9 mouse cellular contexts compared by ENCODE assay signal in the genomic region with DNA sequence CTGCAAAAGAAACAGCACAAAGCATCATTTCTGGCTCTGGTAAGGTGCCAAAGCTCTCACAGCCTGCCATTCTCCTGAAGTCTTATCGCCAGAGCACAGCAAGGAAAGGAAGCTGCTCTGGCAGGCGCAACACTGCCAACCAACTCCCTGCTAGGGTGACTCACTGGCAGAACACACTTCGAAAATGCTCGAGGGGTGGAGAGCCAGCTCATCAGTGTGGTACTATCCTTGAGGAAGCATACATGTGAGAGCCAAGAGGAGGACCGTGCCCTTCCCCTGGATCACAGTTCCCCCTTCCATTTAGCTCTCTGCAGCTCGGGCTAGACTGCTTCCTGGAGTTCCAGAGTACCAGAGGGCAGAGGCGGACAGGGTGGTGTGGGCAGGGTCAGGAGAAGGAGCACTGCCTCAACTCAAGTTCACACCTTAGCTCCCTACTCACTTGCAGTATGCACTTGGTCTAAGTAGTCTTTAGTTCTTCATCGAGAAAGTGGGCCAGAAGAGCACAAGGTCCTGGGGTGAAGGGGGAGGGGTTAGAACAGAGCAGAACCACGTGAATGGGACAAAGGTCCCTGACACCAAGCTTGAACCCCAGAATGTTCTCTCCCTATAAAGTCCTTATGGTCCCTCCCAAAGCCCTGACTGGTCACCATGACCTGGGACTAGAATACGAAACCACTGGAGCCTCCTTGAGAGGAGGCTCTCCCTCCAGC.
DNase-seq lines count a peak whose midpoint lies in the region; ATAC-seq and TF ChIP-seq lines count a peak whose summit lies in the region.
"Had no signal": no experiment of that assay in that cellular context is flagged by ENCODE, and none has a peak within 500 bp of the region (broad histone marks: within the 10 kb centered on the region; RNA-seq: fewer than 3 reads in every experiment).

No protein-coding gene starts in this region.

- H3K27me3 ChIP-seq in lung, embryonic 15.5 days = no peaks in the 10 kb centered on the region
- H3K27me3 ChIP-seq: neural tube, embryonic 13.5 days had no signal

- H3K4me3 ChIP-seq in lung, embryonic 15.5 days = no peak overlapping the region
- no peak overlapping the region for H3K4me3 ChIP-seq in lung, adult 2 months (replicated peaks; ENCODE audit: extremely low read depth, low read depth, low read length)
- peak overlapping the region; percentile 6; the same call in 1 of the 2 replicates for H3K4me3 ChIP-seq in bone marrow macrophage, adult 2 months (ENCODE audit: insufficient read depth, low read length)
- H3K4me3 ChIP-seq: neural tube, embryonic 13.5 days had no signal

- no peak overlapping the region for H3K4me2 ChIP-seq in lung, embryonic 15.5 days
- H3K4me2 ChIP-seq: neural tube, embryonic 13.5 days had no signal

- no peak overlapping the region for H3K27ac ChIP-seq in lung, embryonic 15.5 days
- H3K27ac ChIP-seq in bone marrow macrophage, adult 2 months (ENCODE audit: insufficient read depth, low read depth, low read length) = peak overlapping the region; percentile 65
- H3K27ac ChIP-seq: neural tube, embryonic 13.5 days had no signal

- 0 out of 2 replicates have a peak, but pooled peaks have one; percentile 49 for ATAC-seq in lung, embryonic 15.5 days (ENCODE audit: borderline replicate concordance, extremely low read depth, low FRiP score, low TSS enrichment)

- no peak for DNase-seq in lung, adult 2 months
- peak; percentile 38 to 68 for DNase-seq in frontal cortex, postnatal 14 days (ENCODE audit: low spot score in 2 of 2)
- peak; percentile 66 to 75 for DNase-seq in left cerebral cortex, adult 18-20 months (ENCODE audit: low spot score in 2 of 2)
- DNase-seq in right cerebral cortex, postnatal 14 days = peak; percentile 61
- DNase-seq in gastrocnemius, postnatal 14 days = no peak
- no peak for DNase-seq in spleen, postnatal 10 days (ENCODE audit: low spot score in 2 of 2)

- TF ChIP-seq CTCF in lung, adult 2 months (IDR thresholded peaks at IDR 0.05; ENCODE audit: insufficient read depth, low read length) = no peak
- no peak for TF ChIP-seq CTCF in bone marrow macrophage, adult 2 months (IDR thresholded peaks at IDR 0.05; ENCODE audit: low read depth, low read length)

- peaks cover 17% of the 10 kb centered on the region; the same call in 1 of the 2 replicates for H3K4me1 ChIP-seq in lung, embryonic 15.5 days
- no peaks in the 10 kb centered on the region for H3K4me1 ChIP-seq in lung, adult 2 months (ENCODE audit: control insufficient read depth, insufficient read depth, low read length)
- peaks cover 43% of the 10 kb centered on the region for H3K4me1 ChIP-seq in bone marrow macrophage, adult 2 months (ENCODE audit: control insufficient read depth, insufficient read depth, low read length)

- intact Hi-C loops in gastrocnemius, postnatal 14 days (cut with DNase I; ENCODE audit: low total_unique reads) = no loop called here

- H3K9ac ChIP-seq in lung, embryonic 15.5 days = no peak overlapping the region
- H3K9ac ChIP-seq: neural tube, embryonic 13.5 days had no signal

- H3K9me3 ChIP-seq in lung, embryonic 15.5 days = no peaks in the 10 kb centered on the region
- H3K9me3 ChIP-seq: neural tube, embryonic 13.5 days had no signal

- TF ChIP-seq POLR2A in lung, adult 2 months (IDR thresholded peaks at IDR 0.05; ENCODE audit: borderline replicate concordance, extremely low read depth, low read depth, low read length) = no peak
- no peak for TF ChIP-seq POLR2A in bone marrow macrophage, adult 2 months (IDR thresholded peaks at IDR 0.05; ENCODE audit: borderline replicate concordance, low read depth, low read length)

- 78% methylated on average over 10 of the region's 10 CpGs for WGBS in lung, embryonic 15.5 days
- 47% methylated on average over 10 of the region's 10 CpGs for WGBS in lung, adult 2 months

- 0 out of 2 replicates have a peak, but pooled peaks cover 4% of the 10 kb centered on the region for H3K36me3 ChIP-seq in lung, embryonic 15.5 days

Comparison
In these comparisons a context has a peak if more than half of its experiments do, and no peak if none do; other contexts are left out.
1. DNase-seq: peak in frontal cortex, postnatal 14 days (2 of 2), left cerebral cortex, adult 18-20 months (2 of 2) and right cerebral cortex, postnatal 14 days (single experiment); none in lung, adult 2 months (single experiment), gastrocnemius, postnatal 14 days (single experiment) and spleen, postnatal 10 days (0 of 2).